Mouse (Mus musculus): ENCODE results near the gene Nin. TPM values are rescaled to one million over a fixed set of nuclear protein-coding genes. Genes with fewer than 3 reads are reported as not detected.

Gene Nin
- total RNA-seq (2021), result 10 to 100 TPM; 16.6 to 19.7 TPM

- intact Hi-C loops (cut with DNase I), result loop anchor here (2.0 kb wide), 1 partner anchor 31 kb away; no protein-coding TSS in a partner anchor
- no peak for DNase-seq
Measured at GRCm38 (mm10) chr12:70113351-70113750, at the start of gene Nin. TSS of gene Nin (minus strand) at chr12:70113717.

DNA sequence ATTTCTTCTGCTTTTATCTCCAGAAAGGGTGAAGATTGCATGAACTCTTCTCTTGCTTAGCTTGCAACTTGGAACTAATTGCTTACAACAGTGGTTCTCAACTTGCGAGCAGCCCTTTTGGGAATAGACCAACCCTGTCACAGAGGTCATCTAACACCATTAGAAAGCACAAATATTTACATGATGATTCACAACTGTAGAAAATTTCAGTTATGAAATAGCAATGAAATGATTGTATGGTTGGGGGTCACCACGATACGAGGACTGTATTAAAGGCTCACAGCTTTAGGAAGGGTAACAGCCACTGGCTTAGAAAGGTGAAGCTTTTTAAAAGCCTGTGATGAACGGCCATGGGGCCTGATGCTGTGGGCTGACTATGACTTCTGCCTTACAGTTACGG, 47.5 kb upstream of the Nin start:
- no peak for DNase-seq
- intact Hi-C loops (cut with DNase I), result no loop called here

DNA sequence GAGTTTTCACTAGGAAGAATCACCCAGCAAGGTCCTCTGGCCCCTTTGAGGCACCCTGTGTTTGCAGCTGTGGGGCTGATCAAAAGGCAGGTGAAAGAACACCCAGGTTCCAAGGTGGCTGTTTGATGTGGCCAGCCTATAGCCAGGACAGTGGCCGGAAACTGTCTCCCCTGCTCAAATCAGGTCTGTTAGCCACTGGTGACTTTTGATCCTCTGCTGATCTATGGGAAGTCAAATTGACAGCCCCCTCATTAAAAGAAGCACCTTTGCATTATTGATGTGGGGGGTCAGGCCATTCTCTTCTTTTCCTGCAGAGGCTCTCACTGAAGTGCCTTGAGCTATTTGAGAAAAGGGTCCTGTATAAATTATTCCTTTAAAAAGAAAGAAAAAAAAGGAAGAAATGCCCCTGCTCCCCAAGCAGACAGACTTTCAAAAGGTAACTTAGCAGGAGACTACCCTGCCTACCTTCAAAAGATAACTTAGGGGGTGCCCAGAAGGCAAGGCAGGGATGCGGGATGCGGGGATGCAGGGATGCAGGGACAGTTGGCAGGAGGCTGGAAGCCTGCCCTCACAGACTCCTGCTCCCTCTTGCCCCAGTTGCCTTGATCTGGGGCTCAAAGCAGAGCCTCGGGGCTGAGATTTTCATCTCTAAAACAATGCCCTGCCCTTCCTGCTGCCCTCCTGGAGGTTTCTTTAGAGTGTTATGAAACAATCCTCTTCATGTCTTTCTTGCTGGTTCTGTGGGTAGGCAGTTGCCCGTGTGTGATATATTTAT, 44.0 kb upstream of the Nin start:
- intact Hi-C loops (cut with DNase I), result no loop called here
- DNase-seq, result no peak

DNA sequence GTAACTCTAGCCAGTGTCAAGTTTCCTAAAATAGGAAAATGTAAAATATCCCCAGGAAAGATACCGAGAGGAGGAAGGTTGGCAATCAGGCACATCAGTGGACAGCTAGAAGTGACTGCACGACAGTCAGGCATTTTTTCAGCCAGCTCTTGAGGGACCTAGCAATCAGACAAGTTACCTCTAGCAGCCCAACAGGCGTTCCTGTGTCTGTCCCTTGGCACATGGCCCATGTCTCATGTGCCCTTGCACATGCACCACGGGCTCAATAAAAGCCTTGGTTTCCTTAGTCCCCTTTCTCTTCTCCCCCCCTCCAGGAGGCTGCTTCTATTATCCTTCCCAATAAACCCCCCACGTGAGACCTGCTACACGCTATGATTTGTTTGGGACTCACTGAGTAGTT, 42.7 kb upstream of the Nin start:
- intact Hi-C loops (cut with DNase I), result no loop called here
- no peak for DNase-seq

DNA sequence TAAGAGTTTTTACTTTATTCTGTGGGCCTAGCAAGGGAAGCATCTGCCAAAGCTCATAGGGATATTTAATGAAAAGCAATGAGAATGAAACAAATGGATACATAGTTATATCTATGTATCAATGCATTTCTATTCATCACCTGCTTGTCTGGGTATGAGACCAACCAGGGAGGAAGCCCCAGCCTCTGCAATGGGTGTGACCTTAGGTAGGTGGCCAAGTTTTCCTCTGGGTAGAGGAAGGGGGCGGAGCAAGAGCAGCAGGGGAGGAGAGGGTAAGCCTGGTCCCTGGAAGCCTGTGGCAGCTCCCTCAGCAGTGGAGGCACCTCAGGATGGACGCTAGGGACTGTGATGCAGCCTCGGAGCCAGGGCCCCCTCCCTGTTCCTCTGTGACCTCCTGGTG, 40.3 kb upstream of the Nin start, which contains the start of gene Abhd12b:
TSS of gene Abhd12b (plus strand) at position 301 of the 400 bp plus-strand sequence.
- intact Hi-C loops (cut with DNase I), result no loop called here

GRCm38 (mm10) chr12:70148631-70149265, 35.2 kb upstream of the Nin start:
- intact Hi-C loops (cut with DNase I), result loop anchor here (5.0 kb wide), 1 partner anchor 391 kb away; no protein-coding TSS in a partner anchor
- DNase-seq, result no peak

More for the DNA sequence above, 40.3 kb upstream of the Nin start, which contains the start of gene Abhd12b:
- no peak for DNase-seq

GRCm38 (mm10) chr12:70147986-70148630, 34.6 kb upstream of the Nin start:
- no peak for DNase-seq
- intact Hi-C loops (cut with DNase I), result loop anchor here (5.0 kb wide), 1 partner anchor 391 kb away; no protein-coding TSS in a partner anchor

DNA sequence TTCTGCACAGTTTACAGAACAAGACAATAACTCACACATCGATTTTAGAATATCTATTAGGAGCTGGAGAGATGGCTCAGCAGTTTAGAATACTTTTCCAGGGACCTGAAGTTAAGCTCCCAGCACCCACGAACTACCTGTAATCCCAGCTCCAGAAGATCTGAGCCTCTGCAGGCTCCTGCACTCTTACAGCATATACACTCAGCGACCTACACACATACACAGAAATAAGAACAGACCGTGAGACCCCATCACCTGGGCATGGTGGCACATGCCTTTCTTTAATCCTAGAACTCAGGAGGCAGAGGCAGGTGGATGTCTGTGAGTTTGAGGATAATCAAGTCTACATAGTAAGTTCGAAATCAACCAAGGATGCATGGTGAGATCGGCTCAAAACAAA, 32.1 kb upstream of the Nin start:
- intact Hi-C loops (cut with DNase I), result loop anchor here (2.0 to 5.0 kb wide), 3 partner anchors 33 to 388 kb away; partner anchors contain the start of gene Nin
- no peak for DNase-seq

DNA sequence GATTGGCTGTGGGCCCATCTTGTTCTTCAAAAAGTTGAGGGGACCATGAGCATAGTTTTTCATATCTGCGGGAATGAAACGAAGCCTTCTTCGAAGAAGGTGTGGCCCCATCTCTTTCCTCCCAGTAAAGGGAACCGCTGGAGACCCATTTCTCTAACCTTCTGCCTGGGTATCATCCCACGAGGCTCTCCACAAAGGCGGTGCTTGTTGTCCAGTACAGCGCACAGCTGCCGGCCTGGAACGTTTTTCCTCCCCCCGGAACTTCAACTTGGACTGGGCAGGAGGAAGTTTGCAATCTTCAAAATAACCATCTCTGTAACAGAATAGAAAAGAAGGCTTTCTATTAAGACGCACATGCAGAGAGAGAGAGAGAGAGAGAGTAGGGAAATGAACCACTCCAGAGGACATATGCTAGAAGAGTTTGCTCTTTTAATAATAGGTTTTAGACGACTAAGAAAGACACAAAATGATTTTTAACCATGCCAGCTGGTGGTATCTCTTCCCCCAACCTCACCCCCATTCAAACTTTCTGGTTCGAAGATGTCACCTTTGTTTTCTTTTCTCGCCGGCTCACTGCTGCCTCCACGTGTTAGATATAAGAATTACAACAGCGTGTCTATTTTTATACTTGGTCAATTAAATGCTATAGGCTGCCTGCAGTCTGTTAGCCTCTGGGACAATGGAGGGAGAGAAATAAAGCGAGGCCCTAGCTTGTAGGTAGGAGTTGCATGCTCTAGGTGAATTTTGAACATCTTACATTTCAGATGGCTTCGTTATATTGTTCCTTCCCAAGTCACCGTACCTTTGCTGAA, 31.3 kb upstream of the Nin start:
- peak; percentile 64 to 66 for DNase-seq
- intact Hi-C loops (cut with DNase I), result loop anchor here (2.0 to 5.0 kb wide), 3 partner anchors 32 to 388 kb away; partner anchors contain the start of gene Nin

GRCm38 (mm10) chr12:70144106-70144587, 30.6 kb upstream of the Nin start:
- intact Hi-C loops (cut with DNase I), result loop anchor here (2.0 kb wide), 2 partner anchors 31 to 81 kb away; partner anchors contain the start of gene Nin
- DNase-seq, result peak in 1 of 2 experiments; percentile 32

DNA sequence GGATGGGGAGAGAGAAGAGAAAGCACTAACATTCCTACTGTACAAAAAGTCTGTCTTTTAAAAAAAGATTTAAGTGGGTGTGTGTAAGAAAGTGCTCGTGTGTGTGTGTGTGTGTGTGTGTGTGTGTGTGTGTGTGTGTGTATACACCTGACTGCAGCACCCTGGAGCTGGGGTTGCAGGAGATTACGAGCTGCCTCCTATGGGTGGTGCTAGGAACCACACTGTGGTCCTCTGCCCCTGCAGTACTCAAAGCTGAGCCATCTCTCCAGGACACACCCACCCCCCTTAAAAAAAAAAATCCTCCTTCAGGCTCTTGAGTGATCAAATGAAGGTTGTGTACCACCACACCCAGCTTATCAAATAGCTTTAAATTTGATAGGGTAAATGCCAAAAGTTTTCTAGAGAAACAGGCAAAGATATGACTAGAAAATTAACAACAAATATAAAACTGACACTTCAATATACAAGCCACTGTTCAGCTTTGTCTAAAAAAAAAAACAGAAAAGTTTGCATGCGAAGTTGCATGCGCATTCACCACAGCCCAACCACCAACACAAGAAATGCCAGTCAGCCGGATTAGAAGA, 27.6 kb upstream of the Nin start:
- DNase-seq, result no peak
- intact Hi-C loops (cut with DNase I), result no loop called here

DNA sequence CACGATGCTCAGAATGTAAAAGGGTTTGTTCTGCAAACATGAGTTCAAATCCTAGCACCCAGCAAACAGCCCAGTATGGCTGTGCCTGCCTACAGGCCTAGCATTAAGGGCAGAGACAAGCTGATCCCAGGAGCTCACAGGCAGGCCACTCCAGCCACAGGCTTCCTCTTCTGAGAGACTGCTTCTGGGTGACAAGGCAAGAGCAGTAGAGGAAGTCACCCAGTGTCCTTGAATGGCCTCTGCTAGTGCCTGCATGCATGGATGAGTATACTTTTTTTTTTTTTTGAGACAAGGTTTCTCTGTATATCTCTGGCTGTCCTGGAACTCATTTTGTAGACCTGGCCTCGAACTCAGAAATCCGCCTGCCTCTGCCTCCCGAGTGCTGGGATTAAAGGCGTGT, 27.0 kb upstream of the Nin start:
- intact Hi-C loops (cut with DNase I), result no loop called here
- DNase-seq, result no peak

DNA sequence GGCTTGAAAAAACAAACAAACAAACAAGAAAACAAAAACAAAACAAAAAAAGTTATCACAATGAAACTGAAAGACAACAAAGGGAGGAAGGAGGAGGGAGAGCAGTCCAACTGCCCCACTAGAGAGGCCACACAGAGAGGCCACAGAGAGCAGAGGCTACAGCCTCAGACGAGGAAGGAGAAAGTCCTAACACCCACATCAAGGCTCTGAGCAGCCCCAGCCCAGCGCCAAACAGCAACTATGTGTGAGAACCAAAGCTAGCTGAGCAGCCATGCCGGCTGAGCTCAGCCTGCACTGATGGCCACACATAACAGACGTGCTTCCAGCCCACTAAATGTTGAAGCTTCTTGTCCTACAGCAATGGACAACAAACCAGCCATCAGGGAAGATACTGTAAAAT, 26.4 kb upstream of the Nin start:
- no peak for DNase-seq
- intact Hi-C loops (cut with DNase I), result no loop called here

DNA sequence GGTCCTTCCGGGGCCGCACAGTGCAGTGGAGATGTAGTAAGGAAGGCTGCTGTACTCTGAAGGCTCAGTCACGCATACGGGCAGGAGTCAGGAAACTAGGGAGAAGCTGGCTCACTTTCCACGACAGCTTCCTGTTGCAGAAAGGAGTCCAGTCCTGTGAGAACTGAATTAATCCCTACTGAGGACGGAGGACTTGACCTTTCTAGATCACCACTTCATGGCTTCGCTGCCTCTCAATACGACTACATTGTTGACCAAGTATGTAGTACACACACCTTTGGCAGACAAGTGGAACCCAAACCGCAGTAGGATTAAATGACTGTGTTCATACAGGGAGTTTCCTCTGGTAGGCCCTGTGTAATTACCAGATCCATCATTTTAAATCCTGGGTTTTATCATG, 24.1 kb upstream of the Nin start:
- intact Hi-C loops (cut with DNase I), result no loop called here

GRCm38 (mm10) chr12:70137095-70137494, 23.6 kb upstream of the Nin start:
- DNase-seq, result no peak
- intact Hi-C loops (cut with DNase I), result no loop called here

More for the DNA sequence above, 24.1 kb upstream of the Nin start:
- no peak for DNase-seq

GRCm38 (mm10) chr12:70136185-70136756, 22.8 kb upstream of the Nin start:
- intact Hi-C loops (cut with DNase I), result no loop called here
- peak in 1 of 2 experiments; percentile 11 for DNase-seq

DNA sequence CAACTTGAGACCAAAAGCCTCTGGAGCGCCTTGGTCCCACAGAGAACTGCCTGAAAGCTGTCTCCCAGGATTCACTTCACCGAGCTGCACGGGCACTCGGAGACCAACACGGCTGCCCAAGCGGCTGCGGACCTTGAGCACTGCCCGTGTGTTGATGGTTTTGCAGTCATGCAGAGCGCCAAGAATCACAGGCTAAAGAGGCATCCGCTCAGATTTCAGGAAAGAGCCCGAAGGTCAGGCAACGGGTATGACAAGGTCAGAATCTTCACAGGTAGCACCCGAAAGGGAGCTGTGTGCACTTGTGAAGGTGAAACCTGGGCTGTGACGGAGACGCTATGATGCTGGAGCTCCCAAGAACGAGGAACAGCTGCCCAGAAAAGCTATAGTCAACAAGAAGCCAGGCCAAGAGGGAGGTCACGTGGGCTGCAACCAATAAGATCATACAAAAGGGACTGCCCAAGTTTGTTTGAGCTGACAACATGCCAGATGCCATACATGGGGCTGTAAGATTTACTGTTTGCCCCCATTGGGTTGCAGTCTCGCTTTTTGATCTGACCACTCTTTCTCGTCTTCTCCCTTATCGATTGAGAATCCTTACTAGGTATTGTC, 21.2 kb upstream of the Nin start:
- intact Hi-C loops (cut with DNase I), result no loop called here
- DNase-seq, result no peak

DNA sequence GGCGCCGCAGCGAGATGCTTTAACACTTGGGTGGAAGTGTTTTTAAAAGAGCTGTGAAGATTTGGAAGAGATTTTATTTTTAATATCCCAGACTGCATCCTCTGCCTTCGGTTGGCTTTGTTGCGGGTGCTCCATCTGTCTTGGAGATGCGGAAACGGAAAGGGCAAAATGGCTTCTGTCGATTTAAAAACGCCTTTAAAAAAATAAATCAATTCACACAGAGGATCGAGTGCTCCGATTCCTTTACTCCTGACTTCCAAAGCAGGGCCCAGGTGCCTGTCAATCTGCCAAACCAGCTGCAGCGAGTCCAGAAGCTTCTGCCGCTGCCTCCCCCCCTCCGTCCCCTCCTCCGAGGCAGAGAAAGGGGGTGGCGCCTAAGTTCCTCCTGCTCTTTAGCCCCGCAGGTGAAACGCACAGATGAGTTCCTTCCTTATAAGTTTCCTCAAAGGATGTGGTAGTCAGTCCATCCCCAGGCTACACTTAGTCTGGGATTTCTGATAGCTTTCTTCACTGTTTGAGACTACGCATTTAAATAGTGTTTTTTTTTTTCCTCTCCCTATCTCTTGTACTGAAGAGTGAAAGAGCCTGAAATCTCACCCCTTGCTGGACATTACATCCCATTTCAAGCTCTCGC, 17.6 kb upstream of the Nin start:
- no peak for DNase-seq

More for the DNA sequence above, 17.6 kb upstream of the Nin start:
- intact Hi-C loops (cut with DNase I), result no loop called here

Measured in heart, postnatal 36 days (tissue).